Mouse (Mus musculus) megakaryocyte-erythroid progenitor cell, adult 5-6 weeks (primary cell): ENCODE data around the gene Slc4a7. TPM values are rescaled to one million over a fixed set of nuclear protein-coding genes. Genes with fewer than 3 reads are reported as not detected.

Experiments
- ATAC-seq: replicated peaks from 2 replicates; pipeline ENCODE4 v1.8.0; 2016; ENCODE audit warnings: mild to moderate bottlenecking, inconsistent platforms; ENCODE audit not compliant: severe bottlenecking, poor library complexity, low FRiP score, low TSS enrichment
- total RNA-seq, 2 experiments: library from RNA; stranded (forward) in 1 of 2; stranded (reverse) in 1 of 2; fragments of 200-1000, 215-1000 nt in 1 of 2; fragments of >200 nt in 1 of 2; fragmentation: Nextera tagmentation in 1 of 2; gene quantifications; 2 replicates each; pipeline ENCODE4 v1.2.3; 2014 to 2017

The Slc4a7 gene
- total RNA-seq (2014; fragmentation: Nextera tagmentation) (27.1 and 29.8 TPM in 2 replicates), total RNA-seq (2017) (32.0 and 35.3 TPM in 2 replicates)

DNA sequence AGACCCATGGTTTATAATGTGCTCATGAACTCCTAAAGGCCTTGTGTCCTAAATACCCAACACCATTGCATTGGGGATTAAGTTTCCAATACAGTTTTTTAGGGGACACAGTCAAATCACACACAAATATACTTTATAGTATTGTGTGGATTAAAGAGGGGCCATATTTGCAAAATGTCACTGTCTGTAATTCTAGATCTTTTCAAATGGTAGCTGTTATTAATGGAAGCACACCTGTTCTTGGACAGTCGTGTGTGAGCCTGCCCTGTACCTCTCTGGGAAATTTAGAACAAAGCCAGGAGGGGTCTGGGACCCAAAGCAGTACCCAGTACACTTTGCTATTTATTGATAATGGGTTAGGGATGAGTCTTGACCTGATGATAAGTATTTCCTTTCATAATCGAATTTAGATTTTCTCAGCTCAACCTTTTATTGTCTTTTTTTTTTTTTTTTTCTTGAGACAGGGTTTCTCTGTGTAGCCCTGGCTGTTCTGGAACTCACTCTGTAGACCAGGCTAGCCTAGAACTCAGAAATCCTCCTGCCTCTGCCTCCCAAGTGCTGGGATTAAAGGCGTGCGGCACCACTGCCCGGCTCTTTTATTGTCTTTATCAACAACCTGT lies at the start of gene Slc4a7:
Gene Slc4a7 (plus strand): TSS at position 570 of the 620 bp plus-strand sequence.
- no peak for ATAC-seq

DNA sequence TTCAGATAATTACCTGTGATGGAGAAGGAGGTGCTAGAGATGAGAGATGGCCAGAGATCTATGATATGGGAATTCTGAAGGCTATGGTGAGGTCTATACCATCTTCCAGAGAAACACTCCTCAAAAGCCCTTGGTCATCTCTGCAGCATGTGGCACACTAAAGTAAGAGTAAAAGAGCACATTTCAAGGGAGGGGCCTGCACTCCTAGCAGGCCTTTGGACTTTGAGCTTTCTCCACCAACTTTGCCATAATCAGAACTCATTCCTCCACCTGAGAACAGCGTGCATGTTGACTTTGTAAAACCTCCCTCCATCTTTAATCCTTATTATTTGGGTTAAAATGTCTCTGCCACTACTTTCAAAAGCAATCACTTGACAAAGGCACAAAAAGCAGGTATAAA lies 31.5 kb upstream of the Slc4a7 start:
- no peak for ATAC-seq

DNA sequence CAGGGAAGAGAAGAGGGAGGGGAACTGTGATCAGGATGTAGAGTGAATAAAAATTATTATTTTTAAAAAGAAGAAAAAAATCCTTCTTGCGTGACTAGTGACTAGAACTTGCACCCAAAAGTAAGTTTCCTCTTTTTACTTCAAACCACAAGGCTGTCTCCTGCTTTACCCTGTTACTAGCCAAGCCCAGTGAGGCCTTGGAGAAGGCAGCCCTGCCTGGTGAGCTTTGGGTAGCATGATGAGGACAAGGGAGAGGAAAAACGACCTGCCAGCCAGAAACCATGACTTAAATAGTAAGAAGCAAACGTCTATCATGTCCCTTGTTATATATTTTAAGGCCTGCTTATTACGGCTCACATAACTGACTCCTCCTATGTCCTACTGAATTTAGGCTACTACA lies 20.5 kb upstream of the Slc4a7 start:
- ATAC-seq: no peak

DNA sequence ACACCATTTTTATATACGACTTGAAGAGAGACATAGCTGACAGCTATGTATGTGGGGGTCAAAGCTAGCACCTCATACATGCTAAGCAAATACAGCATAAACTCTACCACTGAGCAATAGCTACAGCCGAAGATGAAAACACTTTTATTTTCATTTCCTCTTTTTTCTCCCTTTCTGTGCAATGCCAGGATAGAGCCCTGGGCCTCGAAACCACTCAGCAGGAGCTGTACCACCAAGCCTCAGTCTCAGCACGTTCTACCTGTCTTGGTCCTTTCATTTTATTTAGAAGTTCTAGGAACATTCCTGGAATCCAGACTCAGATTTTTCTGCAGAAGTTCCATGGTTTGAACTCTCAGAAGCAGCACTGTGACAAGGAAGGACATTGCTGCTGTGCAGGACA lies 17.3 kb upstream of the Slc4a7 start:
- ATAC-seq: no peak

DNA sequence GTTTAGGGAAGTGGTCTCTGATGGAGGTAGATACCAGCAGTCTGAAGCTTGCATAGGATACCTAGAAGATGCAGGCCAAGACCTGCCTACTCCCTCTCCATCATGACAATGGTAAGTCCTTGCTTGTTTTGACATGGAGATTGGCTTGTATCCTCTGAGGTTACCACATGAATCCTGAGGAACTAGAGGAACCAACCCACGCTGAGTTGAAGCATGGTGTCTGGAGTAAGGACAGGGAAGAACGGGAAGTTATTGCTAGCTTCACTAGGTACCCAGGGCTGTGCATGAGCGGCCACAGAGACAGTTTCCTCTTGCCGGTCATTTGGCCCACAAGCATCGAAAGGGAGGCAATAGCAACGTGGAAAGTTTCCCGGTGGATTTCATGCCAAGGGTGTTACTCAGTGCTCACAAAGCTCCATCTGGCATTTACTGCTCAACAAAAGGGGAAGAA lies 16.0 kb upstream of the Slc4a7 start:
- no peak for ATAC-seq

DNA sequence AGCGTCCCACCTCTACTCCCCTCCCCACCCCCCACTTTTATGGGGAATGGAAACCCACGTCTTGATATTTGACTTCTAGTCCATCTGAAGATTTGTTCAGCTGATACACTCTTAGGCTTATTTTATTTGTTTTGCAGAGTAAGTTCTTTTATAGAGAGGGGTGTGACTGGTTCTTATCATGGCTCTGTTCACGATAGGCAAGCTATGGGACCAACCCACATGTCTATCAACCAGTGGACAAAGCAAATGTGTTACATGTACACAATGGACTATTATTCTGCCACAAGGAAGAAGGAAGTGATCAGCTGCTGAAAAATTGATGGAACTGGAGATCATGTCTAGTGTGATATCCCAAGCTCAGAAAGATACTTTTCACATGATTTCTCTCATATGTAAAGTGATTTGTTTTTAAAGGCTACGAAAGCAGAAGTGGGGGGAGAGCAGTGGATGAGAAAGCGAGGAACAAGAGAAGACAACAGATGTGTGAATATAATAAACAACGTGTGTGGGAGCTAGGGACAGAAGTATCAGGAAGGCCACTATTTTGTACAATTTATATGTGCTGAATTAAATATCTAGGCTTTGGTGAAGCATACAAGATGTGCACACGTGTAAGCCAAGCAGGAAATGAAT lies 14.7 kb upstream of the Slc4a7 start:
- ATAC-seq: peak; percentile 80

DNA sequence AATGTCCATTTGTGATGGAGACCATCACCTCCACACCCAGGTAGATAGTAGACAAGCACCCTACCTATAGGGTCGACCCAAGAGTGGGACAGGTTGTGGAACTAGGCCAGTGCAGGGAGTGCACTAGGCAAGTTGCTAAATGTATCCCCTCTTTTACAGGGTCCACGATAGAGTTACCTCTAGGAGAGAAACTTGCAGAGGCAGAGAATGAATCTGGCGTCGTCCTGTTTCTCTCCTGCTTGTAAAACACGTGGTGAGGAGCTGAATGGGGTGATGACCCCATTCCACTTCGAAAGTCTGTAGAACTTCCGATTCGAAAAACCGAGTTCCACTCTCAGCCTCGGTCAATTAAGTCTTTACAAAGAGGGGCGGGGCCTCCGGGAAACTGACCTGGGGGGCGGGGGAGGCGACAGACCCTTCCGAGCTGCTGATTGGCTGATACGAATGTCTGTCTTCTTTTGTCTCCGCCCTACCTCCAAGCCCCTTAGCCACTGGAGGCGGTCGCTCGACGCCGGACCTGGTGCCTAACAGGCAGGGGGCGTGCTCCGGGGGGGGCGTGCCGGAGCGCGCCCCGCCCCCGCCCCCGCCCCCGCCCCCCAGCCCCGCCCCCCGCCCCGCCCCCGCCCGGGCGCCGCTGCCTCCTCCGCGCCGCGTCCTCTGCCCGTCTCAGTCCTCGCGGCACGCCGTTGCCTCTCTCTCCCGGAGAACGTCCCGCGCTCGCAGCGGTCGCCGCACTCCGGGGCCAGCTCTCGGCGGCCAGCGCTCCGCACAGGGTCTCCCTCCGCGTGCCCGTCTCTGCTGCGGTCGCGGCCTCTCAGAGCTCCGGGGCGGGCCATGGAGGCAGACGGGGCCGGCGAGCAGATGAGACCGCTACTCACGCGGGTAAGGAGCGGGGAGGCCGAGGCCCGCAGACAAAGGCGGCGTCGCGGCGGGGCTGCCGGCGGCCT lies 593 bp downstream of the Slc4a7 start:
- peak; percentile 98 for ATAC-seq

DNA sequence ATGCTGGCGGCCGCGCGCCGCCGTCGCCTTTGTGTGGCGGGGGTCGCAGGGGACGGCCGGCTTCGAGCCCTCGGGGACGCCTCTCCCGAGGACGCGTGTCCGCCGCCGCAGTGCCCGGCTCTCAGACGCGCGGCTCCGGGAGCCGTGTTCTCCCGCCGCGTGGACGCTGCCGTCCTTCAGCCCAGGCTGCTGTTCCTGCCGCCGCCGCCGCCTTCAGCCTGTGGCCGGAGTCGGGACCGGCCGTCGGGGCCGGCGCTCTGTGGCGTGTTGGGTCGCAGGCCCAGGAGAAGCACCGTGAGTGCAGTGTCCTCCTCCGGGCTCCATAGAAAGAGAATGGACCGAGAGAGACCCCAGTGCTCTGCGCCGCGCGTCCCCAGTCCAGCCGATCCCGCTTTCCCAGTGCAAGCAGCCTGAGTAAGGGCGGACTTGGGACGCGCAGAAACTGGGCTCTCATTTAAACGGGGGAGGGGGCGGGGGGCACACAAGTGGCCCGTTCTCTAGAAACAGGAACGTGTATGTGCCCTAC lies 1.3 kb downstream of the Slc4a7 start:
- peak; percentile 28 for ATAC-seq

DNA sequence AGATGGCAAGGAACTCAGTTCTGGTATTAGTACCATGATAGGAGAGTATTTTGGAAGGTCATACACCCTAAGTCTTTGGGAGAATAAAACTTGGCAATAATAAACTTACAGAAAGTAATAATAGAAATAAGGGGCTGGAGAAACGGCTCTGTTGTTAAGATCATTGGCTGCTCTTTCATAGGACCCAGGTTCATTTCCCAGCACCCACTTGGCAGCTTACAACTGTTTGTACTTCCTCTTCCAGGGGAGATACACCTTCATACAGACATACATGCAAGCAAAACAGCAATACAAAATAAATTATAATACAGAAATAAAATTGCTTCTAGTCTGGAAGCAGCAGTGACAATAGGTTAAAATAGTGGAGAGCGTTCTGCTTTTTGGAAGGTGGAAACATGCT lies 2.6 kb downstream of the Slc4a7 start:
- ATAC-seq: no peak

DNA sequence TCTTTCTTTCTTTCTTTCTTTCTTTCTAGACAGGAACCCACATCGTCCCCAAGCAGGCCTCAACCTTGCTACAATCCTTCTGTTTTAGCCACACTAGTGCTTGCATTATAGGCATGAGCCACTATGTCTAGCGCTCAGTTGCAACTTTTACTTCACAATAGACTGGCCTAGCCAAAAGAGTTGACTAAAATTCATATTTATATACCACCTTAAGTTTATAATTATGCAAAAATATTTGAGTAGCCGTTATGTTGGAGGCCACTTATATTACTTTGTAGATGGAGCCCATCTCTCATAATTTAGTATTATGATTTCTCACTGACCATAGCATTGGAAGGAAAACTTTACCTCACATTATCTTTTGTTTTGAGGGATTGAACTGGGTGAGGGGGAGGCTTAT lies 3.0 kb downstream of the Slc4a7 start:
- no peak for ATAC-seq

DNA sequence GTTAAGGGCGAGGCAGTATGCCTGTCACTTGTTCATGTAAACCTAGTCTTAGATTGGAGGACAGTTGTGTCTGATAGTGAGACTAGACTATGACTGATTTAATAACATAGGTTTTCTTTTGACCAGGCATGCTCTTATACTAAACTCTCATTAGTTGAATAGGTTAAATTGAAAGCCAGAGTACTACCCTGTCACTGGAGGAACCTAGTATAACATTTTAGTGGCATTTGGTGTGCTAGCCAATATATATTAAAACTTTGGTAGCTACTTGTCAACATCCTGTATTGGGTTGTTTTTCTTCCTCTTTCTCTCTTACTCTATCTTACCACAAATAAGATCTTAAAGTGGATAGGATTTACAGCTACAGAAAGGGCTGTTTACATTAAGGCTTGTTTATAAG lies 4.3 kb downstream of the Slc4a7 start:
- no peak for ATAC-seq

DNA sequence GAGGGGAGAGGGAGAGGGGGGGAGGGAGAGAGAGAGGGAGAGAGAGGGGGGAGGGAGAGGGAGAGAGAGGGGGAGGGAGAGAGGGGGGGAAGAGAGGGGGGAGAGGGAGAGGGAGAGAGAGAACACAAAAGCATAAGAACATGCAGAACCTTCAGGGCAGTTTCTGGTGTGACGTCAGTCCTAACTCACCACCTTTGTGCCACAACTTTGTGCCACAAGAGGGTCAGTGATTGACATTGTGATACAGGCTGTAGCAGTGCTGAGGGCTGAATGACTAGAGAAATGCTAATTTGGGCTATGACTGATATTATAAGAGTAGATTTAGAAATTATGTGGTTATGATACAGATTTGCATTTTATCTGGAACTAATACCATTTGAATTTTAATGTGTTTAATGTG lies 5.0 kb downstream of the Slc4a7 start:
- no peak for ATAC-seq

DNA sequence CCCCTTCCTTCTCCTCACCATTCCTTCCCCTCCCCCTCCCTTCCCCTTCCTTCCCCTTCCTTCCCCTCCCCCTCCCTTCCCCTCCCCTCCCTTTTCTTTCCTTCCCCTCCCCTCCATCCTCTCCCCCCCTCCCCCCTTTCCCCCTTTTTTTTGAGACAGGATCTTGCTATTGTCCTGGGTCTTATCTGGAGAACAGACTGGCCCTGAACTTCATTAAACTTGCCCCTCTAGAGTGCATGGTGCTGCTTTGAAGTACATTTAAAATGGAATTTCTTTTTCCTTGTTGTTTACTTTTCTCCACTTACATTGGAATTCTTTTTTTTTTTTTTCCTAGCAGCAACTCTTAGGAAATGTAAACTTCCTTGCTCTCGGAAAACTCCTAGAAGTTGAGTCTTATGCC lies 6.9 kb downstream of the Slc4a7 start:
- ATAC-seq: no peak

DNA sequence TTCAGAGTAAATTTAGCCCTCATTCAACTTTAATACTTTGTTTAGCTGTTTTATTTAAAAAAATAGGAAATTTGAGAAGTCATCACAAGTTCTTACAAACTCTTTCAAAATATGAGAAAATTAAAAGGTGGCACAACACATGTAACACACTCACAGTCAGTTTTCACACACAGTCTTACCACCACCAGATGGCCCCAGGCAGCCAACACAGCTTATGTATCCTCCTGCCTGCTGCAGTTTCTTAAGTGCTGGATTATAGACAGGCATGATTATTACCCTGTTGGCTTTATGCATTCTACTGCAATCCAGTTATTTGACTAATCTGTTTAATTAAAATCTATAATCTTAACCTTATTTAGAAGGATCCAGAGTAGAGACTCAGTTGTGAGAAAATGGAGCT lies 12.1 kb downstream of the Slc4a7 start:
- ATAC-seq: peak; percentile 69; the same call in 1 of the 2 replicates

DNA sequence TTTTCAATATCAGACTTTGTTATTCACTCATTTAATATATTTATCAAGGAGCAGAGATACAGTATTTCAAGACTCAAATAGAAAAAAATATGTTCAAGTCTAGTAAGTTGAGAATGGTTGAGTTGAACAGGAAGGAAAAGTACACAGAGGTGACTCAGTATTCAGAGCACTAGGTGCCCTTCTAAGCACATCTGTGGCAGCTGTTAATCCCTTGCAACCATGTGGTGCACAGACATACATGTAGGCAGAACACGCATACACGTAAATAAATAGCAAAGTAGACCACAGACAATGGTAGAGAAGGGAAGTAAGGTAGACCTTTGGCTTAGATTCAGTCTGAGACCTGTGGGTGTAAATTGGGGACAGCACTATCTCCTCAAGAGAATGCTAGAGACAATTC lies 13.7 kb downstream of the Slc4a7 start:
- no peak for ATAC-seq

DNA sequence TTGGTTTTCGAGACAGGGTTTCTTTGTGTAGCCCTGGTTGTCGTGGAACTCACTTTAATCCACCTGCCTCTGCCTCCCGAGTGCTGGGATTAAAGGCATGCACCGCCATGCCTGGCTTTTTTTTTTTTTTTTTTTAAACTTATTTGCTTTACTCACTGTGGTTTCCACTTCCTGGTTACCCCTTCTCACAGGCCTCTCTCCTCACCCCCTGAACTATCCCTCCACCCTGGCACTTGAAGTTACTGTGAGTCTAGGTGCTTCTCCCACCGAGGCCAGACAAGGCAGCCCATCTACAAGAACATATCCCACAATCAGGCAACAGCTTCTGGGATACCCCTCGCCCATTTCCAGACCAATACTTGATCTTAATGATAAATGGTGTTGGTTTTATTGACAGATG lies 14.8 kb downstream of the Slc4a7 start:
- no peak for ATAC-seq

DNA sequence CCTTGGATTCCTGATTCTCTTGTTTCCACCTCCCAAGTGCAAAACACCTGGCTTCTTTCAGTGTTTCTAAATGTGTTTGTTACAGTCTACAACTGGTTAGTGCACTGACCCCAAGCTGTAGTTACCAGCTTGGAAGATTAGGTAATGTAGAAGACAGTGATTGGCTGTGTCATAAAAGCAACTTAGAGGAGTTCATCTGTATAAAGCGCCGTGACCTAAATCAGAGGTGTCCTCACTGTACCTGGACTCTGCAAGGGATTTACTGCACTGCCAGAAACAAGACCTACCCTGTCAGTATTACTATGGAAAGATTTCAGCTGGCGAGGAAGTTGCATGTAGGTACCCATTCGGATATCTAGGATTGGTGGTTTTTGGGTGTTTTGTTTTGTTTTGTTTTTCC lies 16.5 kb downstream of the Slc4a7 start:
- no peak for ATAC-seq

DNA sequence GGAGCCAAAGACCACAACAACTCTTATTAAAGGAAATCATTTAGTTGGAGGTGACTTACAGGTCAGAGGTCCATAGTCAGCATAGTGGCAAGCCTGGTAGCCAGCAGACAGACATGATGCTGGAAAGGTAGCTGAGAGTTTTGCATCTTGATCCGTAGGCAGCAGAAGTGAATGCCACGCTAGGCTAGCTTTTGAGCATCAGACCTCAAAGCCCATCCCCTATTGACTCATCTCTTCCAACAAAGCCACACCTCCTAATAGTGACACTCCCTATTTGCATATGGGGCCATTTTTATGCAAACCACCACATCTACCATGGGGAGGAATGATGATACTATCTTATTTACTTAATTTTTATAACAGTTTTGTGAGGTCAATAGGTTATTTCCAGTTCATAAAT lies 79.1 kb downstream of the Slc4a7 start:
- ATAC-seq: no peak

DNA sequence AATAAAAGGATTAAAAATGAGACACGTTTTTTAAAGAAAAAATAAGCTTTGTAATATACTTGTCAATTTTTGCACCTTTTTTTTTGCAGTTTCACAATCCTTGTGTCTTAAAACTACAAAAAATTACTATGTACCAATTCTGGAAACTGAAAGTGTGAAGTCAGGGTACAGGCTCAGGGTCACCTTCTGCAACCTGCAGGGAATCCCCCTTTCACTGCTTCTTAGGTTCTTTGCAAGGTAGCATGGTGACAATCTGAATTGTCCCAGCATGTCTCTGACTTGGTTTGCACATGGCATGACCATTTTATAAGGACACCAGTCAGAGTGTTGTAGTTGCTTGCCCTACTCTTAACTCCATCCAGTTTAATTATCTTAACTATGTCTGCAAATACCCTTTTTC lies 82.1 kb downstream of the Slc4a7 start:
- ATAC-seq: no peak

DNA sequence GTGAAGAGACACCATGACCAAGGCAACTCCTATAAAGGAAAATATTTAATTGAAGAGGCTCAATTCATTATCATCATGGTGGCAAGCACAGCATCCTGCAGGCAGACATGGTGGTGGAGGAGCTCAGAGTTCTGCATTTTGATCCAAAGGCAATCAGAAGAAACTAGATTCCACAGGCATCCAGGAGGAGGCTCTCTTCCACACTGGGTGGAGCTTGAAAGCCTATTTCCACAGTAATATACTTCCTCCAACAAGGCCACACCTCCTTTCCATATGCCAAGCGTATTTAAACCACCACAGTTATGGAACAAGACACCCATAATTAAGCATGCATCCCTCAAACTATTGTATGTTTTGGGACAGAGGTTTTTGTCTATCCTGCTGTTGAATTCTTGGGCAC lies 84.9 kb downstream of the Slc4a7 start:
- no peak for ATAC-seq
